Mouse (Mus musculus): ENCODE results near the gene Olfr987. TPM values are rescaled to one million over a fixed set of nuclear protein-coding genes. Genes with fewer than 3 reads are reported as not detected.

Gene Olfr987
- polyA plus RNA-seq, 1 experiment, result not detected

- Histone ChIP-seq H3K36me3 (ENCODE audit: control insufficient read depth, insufficient read depth, low read length) (no peaks in the 10 kb centered on the region), H3K27ac (ENCODE audit: insufficient read depth, low read length) (no peak overlapping the region), H3K4me3 (ENCODE audit: extremely low read depth, insufficient read depth, insufficient read length) (no peak overlapping the region), H3K4me1 (ENCODE audit: control insufficient read depth, insufficient read depth, insufficient read length) (no peaks in the 10 kb centered on the region), H3K27me3 (ENCODE audit: control insufficient read depth, insufficient read depth, low read length) (no peaks in the 10 kb centered on the region)
- TF ChIP-seq POLR2A (IDR thresholded peaks at IDR 0.05; ENCODE audit: low read depth, low read length), result no peak
- no peak for TF ChIP-seq CTCF (IDR thresholded peaks at IDR 0.05; ENCODE audit: extremely low read depth, insufficient read depth, insufficient read length, insufficient replicate concordance)
- DNase-seq (ENCODE audit: low read depth in 1 of 2, low spot score in 2 of 2), result no peak
- WGBS, result 40% methylated on average over 4 of the region's 4 CpGs
Observed at GRCm38 (mm10) chr2:85281023-85281422, 58.1 kb downstream of the Olfr987 start.

Other genes with a start within 250 kb of the Olfr987 start
- gene Aplnr, start 203.1 kb downstream of the Olfr987 start, polyA plus RNA-seq (2012; rRNA removed), result 2.5 and 2.9 TPM in 2 replicates
- gene Lrrc55, start 142.1 kb downstream of the Olfr987 start, polyA plus RNA-seq (2012; rRNA removed), result 0.19 and 0.38 TPM in 2 replicates
- gene Olfr988, start 23.9 kb upstream of the Olfr987 start, polyA plus RNA-seq (2012; rRNA removed), result not detected in 2 replicates
- gene Olfr992, start 70.2 kb upstream of the Olfr987 start, polyA plus RNA-seq (2012; rRNA removed), result not detected in 2 replicates
- gene Olfr993, start 75.6 kb upstream of the Olfr987 start, polyA plus RNA-seq (2012; rRNA removed), result not detected in 2 replicates
- not detected in 2 replicates for gene Olfr994, start 97.1 kb upstream of the Olfr987 start, polyA plus RNA-seq (2012; rRNA removed)
- gene Olfr995, start 104.3 kb upstream of the Olfr987 start, polyA plus RNA-seq (2012; rRNA removed), result not detected in 2 replicates
- not detected in 2 replicates for gene 4833423E24Rik, start 179.7 kb upstream of the Olfr987 start, polyA plus RNA-seq (2012; rRNA removed)
- not detected in 2 replicates for gene Olfr996, start 239.9 kb upstream of the Olfr987 start, polyA plus RNA-seq (2012; rRNA removed)
- not detected in 2 replicates for gene Olfr998, start 249.6 kb upstream of the Olfr987 start, polyA plus RNA-seq (2012; rRNA removed)